Mouse (Mus musculus) stomach, embryonic 16.5 days (tissue): ENCODE data around the gene Coro7. TPM values are rescaled to one million over a fixed set of nuclear protein-coding genes. Genes with fewer than 3 reads are reported as not detected.
A peak's percentile ranks its signal among the peaks of the same experiment; 100 is the strongest.

ENCODE experiments used
- ATAC-seq: fragments of 200-750 bp; cut with Nextera tagmentation; 2 replicates; pipeline ENCODE4 v1.8.0; 2017; ENCODE audit warnings: moderate number of reproducible peaks, moderate TSS enrichment; ENCODE audit not compliant: insufficient read depth, low FRiP score
- H3K27ac ChIP-seq: fragments of 300-500 bp; sonication (generic); 2 replicates; pipeline ENCODE4 v1.5.1; 2014; ENCODE audit warnings: low read length
- H3K27me3 ChIP-seq: fragments of 300-500 bp; sonication (generic); 2 replicates; pipeline ENCODE4 v1.6.1; 2014; ENCODE audit warnings: low read length, control low read depth, mixed read lengths; ENCODE audit not compliant: control insufficient read depth, insufficient read depth
- H3K36me3 ChIP-seq: fragments of 300-500 bp; sonication (generic); 2 replicates; pipeline ENCODE4 v1.6.1; 2014; ENCODE audit warnings: low read length; ENCODE audit not compliant: control insufficient read depth, insufficient read depth
- H3K4me1 ChIP-seq: fragments of 300-500 bp; sonication (generic); 2 replicates; pipeline ENCODE4 v1.6.1; 2014; ENCODE audit warnings: low read length, control low read depth, mixed read lengths; ENCODE audit not compliant: control insufficient read depth, insufficient read depth
- H3K4me2 ChIP-seq: fragments of 300-500 bp; sonication (generic); 2 replicates; pipeline ENCODE4 v1.6.1; 2014; ENCODE audit warnings: low read depth, low read length, mixed read lengths
- H3K4me3 ChIP-seq: fragments of 300-500 bp; sonication (generic); replicated peaks from 2 replicates; pipeline ENCODE4 v1.5.1; 2014; ENCODE audit warnings: mild to moderate bottlenecking, low read length
- H3K9ac ChIP-seq: fragments of 300-500 bp; sonication (generic); 2 replicates; pipeline ENCODE4 v1.6.1; 2014; ENCODE audit warnings: low read length
- H3K9me3 ChIP-seq: fragments of 300-500 bp; sonication (generic); replicated peaks from 2 replicates; pipeline ENCODE4 v1.6.1; 2016; ENCODE audit warnings: low read length, control low read depth; ENCODE audit not compliant: control insufficient read depth
- WGBS: fragments of 180-500 bp; shearing (Covaris S2); extraction: QIAGEN DNeasy Blood & Tissue Kit; methylation state at CpG from one replicate; pipeline ENCODE4 v1.1.7; 2014; 5-methylcytosine and 5-hydroxymethylcytosine counted together
- polyA plus RNA-seq: library from polyadenylated mRNA; unstranded; fragments of >200 nt; fragmentation: Nextera tagmentation; extraction: Ambion mirVana; gene quantifications from 2 replicates; pipeline ENCODE4 v1.2.1, GENCODE M21; 2015

Gene Coro7
- polyA plus RNA-seq, 1 experiment from 2014 or later: 19.7 TPM

DNA sequence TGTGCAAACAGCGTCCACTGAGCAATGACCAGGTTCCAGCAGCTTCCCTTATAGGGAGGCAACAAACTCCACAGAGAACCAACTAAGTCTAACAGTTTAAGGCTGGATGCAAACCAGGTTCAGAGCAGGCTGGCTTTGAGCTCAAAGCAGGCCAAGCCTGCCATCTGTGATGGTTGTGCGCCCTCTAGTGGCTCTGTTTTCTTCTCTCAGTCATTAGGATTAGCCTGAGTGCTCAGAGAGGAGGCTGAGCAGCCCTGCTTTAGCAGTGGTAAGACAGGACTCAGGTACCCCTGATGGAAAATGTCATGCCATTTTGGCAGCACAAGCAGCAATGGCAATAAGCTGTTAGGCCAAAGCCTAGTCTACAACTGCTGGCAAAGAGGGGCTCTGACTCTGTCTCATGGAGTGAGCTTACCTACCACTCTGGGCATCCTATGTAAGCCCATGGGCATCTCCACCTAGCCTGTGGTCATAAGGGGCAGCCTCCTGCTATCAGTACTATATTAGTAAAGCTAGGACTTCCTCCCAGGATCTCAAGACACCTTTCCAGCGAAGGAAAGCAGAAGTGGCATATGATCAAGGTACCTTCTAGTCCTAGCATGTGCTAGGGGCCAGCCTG lies 12.3 kb downstream of the Coro7 start:
- ATAC-seq: peak; percentile 90; the same call in 1 of the 2 replicates
- H3K9me3 ChIP-seq: no peaks in the 10 kb centered on the region
- peak overlapping the region; percentile 13; the same call in 1 of the 2 replicates for H3K9ac ChIP-seq
- no peaks in the 10 kb centered on the region for H3K27me3 ChIP-seq
- H3K4me1 ChIP-seq: no peaks in the 10 kb centered on the region
- peaks cover under 1% of the 10 kb centered on the region; the same call in 1 of the 2 replicates for H3K36me3 ChIP-seq
- no peak overlapping the region for H3K4me3 ChIP-seq
- H3K4me2 ChIP-seq: no peak overlapping the region
- no peak overlapping the region for H3K27ac ChIP-seq
- 32% methylated on average over 3 of the region's 3 CpGs for WGBS

GRCm38 (mm10) chr16:4665726-4666125 lies 13.9 kb downstream of the Coro7 start:
- no peak overlapping the region for H3K9ac ChIP-seq
- H3K36me3 ChIP-seq: no peaks in the 10 kb centered on the region; the same call in 1 of the 2 replicates
- no peaks in the 10 kb centered on the region for H3K9me3 ChIP-seq
- no peak overlapping the region for H3K4me3 ChIP-seq
- WGBS: 94% methylated on average over 2 of the region's 2 CpGs
- H3K27me3 ChIP-seq: no peaks in the 10 kb centered on the region
- ATAC-seq: no peak
- no peak overlapping the region for H3K27ac ChIP-seq
- no peak overlapping the region for H3K4me2 ChIP-seq
- no peaks in the 10 kb centered on the region for H3K4me1 ChIP-seq

DNA sequence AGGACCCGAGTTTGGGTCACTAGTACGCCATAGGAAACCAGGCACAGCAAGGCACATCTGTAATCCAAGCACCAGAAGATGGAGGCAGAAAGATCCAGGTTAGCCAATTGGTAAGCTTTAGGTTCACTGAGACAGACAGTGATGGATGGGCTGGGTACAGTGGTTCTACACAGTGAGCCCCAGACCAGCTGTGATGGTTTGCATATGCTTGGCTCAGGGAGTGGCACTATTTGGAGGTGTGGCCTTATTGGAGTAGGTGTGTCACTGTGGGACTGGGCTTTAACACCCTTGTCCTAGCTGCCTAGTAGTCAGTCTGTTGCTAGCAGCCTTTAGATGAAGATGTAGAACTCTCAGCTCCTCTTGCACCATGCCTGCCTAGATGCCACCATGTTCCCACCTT lies 15.8 kb downstream of the Coro7 start:
- H3K4me1 ChIP-seq: peaks cover 5% of the 10 kb centered on the region; the same call in 1 of the 2 replicates
- H3K36me3 ChIP-seq: no peaks in the 10 kb centered on the region; the same call in 1 of the 2 replicates
- no peak overlapping the region for H3K4me2 ChIP-seq
- H3K9me3 ChIP-seq: no peaks in the 10 kb centered on the region
- ATAC-seq: no peak
- H3K4me3 ChIP-seq: no peak overlapping the region
- 88% methylated on average over 2 of the region's 2 CpGs for WGBS
- no peak overlapping the region for H3K9ac ChIP-seq
- no peak overlapping the region for H3K27ac ChIP-seq
- no peaks in the 10 kb centered on the region for H3K27me3 ChIP-seq

DNA sequence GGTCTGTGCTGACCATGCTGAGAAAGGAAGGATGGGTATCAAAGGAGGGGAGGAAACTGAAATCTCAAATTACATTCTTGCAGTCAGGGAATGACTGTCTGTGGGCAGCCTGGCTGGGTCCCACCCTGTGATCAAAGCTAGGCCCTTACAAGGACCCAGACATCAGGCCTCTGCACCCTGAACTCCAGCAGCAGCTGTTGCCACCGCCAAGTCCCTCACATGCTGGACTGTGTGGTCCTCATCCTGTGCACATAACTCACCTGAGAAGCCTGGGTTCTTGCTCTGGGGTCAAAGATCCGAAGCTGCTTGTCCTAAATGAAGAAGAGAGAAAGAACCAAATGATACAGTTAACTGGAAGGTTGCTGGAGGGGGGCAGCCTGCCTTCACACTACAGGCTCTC lies 18.0 kb downstream of the Coro7 start:
- peaks cover 6% of the 10 kb centered on the region for H3K4me1 ChIP-seq
- no peaks in the 10 kb centered on the region for H3K27me3 ChIP-seq
- H3K9me3 ChIP-seq: no peaks in the 10 kb centered on the region
- no peak overlapping the region for H3K27ac ChIP-seq
- no peak overlapping the region for H3K4me2 ChIP-seq
- WGBS: 85% methylated on average over 2 of the region's 2 CpGs
- H3K4me3 ChIP-seq: no peak overlapping the region
- no peak overlapping the region for H3K9ac ChIP-seq
- no peak for ATAC-seq
- H3K36me3 ChIP-seq: no peaks in the 10 kb centered on the region

- no peak for ATAC-seq
- 32% methylated on average over 2 of the region's 2 CpGs for WGBS
- H3K27ac ChIP-seq: peak overlapping the region; percentile 29; the same call in 1 of the 2 replicates
- no peaks in the 10 kb centered on the region for H3K36me3 ChIP-seq
- H3K4me1 ChIP-seq: peaks cover 19% of the 10 kb centered on the region
- no peak overlapping the region for H3K4me3 ChIP-seq
- H3K9ac ChIP-seq: 0 out of 2 replicates have a peak overlapping the region, but pooled peaks have one; percentile 1
- no peak overlapping the region for H3K4me2 ChIP-seq
- H3K27me3 ChIP-seq: no peaks in the 10 kb centered on the region
- no peaks in the 10 kb centered on the region for H3K9me3 ChIP-seq
Measured at GRCm38 (mm10) chr16:4659326-4659725, 20.3 kb downstream of the Coro7 start.

DNA sequence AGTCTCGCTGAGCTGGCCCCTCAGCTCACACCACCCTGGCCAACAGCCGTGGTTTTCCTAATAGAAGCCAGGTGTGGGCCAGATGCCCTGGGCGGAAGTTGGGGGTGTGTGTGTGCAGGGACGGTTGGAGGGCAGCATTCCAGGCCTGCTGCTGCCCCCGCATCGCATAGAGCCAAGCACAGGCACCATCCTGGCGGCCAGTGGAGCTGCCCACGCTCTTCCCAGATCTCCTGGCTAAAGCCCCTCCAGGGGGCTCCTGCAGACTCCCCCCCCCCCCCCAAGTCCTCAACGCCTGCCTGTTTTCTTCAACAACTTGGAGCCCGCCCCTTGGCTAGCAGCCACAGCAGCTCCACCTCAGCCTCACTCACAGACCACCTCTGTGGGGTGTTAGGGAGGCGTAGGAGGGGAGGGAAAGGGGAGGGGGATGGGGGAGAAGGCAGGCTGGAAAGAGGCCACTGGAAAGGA lies 20.8 kb downstream of the Coro7 start:
- H3K9ac ChIP-seq: 0 out of 2 replicates have a peak overlapping the region, but pooled peaks have one; percentile 1
- ATAC-seq: peak; percentile 54
- WGBS: 34% methylated on average over 11 of the region's 11 CpGs
- no peak overlapping the region for H3K4me2 ChIP-seq
- H3K4me3 ChIP-seq: no peak overlapping the region
- no peaks in the 10 kb centered on the region for H3K9me3 ChIP-seq
- peak overlapping the region; percentile 29; the same call in 1 of the 2 replicates for H3K27ac ChIP-seq
- no peaks in the 10 kb centered on the region for H3K27me3 ChIP-seq
- no peaks in the 10 kb centered on the region for H3K36me3 ChIP-seq
- H3K4me1 ChIP-seq: peaks cover 19% of the 10 kb centered on the region

GRCm38 (mm10) chr16:4656571-4657081 lies 23.0 kb downstream of the Coro7 start:
- H3K4me1 ChIP-seq: peaks cover 19% of the 10 kb centered on the region

DNA sequence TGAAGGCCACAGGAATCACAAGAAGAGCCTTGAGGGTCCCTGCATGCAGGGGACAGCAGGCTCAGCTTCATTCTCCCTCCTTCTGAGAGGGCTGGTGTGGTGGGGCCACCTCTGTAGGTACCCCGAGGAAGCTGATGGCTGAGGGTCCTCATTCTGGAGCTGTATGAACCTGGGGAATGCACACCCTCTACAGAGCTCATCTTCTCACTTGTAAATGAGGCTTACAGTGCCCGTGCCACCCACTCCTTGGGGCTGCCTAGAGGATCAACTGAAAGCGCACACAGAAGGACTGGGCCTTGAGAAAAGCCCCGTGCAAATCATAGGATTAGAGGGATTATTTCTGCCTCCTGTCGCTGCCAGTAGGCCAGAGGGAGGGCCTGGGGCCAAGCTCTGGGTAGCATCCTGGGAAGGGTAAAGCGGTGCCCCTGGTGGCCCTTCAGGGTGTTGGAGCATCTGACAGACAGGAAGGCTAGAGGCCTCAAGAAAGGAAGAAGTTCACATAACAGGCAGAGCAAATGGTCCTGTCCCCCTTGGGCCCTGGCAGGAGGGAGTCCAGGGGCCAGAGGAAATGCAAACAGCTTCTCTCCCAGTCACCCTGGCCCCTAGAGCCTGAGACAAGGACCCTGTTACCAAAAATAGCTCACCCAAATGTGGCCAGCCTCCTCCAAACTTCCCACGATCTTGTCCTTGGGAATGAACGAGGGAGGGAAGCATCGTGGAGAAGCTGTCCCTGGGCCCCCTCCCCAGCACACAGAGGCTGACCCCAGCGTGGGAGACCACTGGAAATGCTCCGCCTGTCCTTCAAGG lies 23.6 kb downstream of the Coro7 start:
- peaks cover 23% of the 10 kb centered on the region for H3K4me1 ChIP-seq
- no peaks in the 10 kb centered on the region for H3K9me3 ChIP-seq
- no peak overlapping the region for H3K4me3 ChIP-seq
- no peaks in the 10 kb centered on the region for H3K36me3 ChIP-seq
- H3K4me2 ChIP-seq: no peak overlapping the region
- peak; percentile 6; the same call in 1 of the 2 replicates for ATAC-seq
- WGBS: 32% methylated on average over 11 of the region's 11 CpGs
- no peaks in the 10 kb centered on the region for H3K27me3 ChIP-seq
- peak overlapping the region; percentile 62 for H3K27ac ChIP-seq
- H3K9ac ChIP-seq: peak overlapping the region; percentile 26; the same call in 1 of the 2 replicates

More at GRCm38 (mm10) chr16:4656571-4657081, 23.0 kb downstream of the Coro7 start:
- H3K9ac ChIP-seq: no peak overlapping the region
- 0 out of 2 replicates have a peak overlapping the region, but pooled peaks have one; percentile 62 for H3K27ac ChIP-seq
- H3K9me3 ChIP-seq: no peaks in the 10 kb centered on the region
- 67% methylated on average over 9 of the region's 9 CpGs for WGBS
- no peaks in the 10 kb centered on the region for H3K36me3 ChIP-seq
- no peak overlapping the region for H3K4me2 ChIP-seq
- no peak for ATAC-seq
- no peak overlapping the region for H3K4me3 ChIP-seq
- no peaks in the 10 kb centered on the region for H3K27me3 ChIP-seq
